Mouse (Mus musculus): ENCODE results near the gene Ano10.

GRCm38 (mm10) chr9:122126790-122127189 lies 167.4 kb downstream of the Ano10 start:
- TF ChIP-seq CTCF (IDR thresholded peaks at IDR 0.05; ENCODE audit: borderline replicate concordance, insufficient read depth, low read depth, low read length) (no peak), POLR2A (IDR thresholded peaks at IDR 0.05; ENCODE audit: borderline replicate concordance, insufficient read depth, low read length) (no peak)

Measured in cerebellum, adult 2 months (tissue).